Mouse (Mus musculus) kidney, postnatal 10 days (tissue): ENCODE measurements around the gene Ppfia3.
A peak's percentile ranks its signal among the peaks of the same experiment; 100 is the strongest.
"Not testable (repeated sequence)": the region's sequence is repeated elsewhere in the genome, so short reads cannot be mapped to it uniquely, and the experiment has no call there.

ENCODE experiments used
- DNase-seq: peaks from one replicate; pipeline ENCODE4 v3.0.0; 2021; ENCODE audit warnings: mixed read lengths

Gene Ppfia3

GRCm38 (mm10) chr7:45376057-45376456, 9.2 kb upstream of the Ppfia3 start:
- DNase-seq: no peak

- DNase-seq: no peak
These were observed 7.8 kb upstream of the Ppfia3 start for GRCm38 (mm10) chr7:45374620-45375019.

- DNase-seq: no peak
These were observed 5.6 kb upstream of the Ppfia3 start for GRCm38 (mm10) chr7:45372371-45372770.

GRCm38 (mm10) chr7:45370475-45371311, 3.9 kb upstream of the Ppfia3 start, which contains the start of gene Lin7b:
Gene Lin7b (minus strand): TSS chr7:45370583.
- DNase-seq: peak; percentile 94

GRCm38 (mm10) chr7:45369836-45370474, 3.1 kb upstream of the Ppfia3 start:
- no peak for DNase-seq

- no peak for DNase-seq
These were observed 2.4 kb upstream of the Ppfia3 start for GRCm38 (mm10) chr7:45369022-45369745.

- no peak for DNase-seq
These were observed 1.4 kb upstream of the Ppfia3 start for GRCm38 (mm10) chr7:45368178-45368577.

- peak; percentile 98 for DNase-seq
These were observed 431 bp upstream of the Ppfia3 start for GRCm38 (mm10) chr7:45367020-45367880.

- DNase-seq: peak; percentile 79
These were observed 822 bp downstream of the Ppfia3 start for GRCm38 (mm10) chr7:45365742-45366651.

GRCm38 (mm10) chr7:45363983-45364382, 2.8 kb downstream of the Ppfia3 start:
- DNase-seq: no peak

- peak; percentile 50 for DNase-seq
These were observed 4.0 kb downstream of the Ppfia3 start for GRCm38 (mm10) chr7:45362801-45363200.

GRCm38 (mm10) chr7:45361243-45361804, 5.5 kb downstream of the Ppfia3 start:
- peak; percentile 84 for DNase-seq

- no peak for DNase-seq
These were observed 6.3 kb downstream of the Ppfia3 start for GRCm38 (mm10) chr7:45360404-45361125.

GRCm38 (mm10) chr7:45359081-45359480, 7.7 kb downstream of the Ppfia3 start:
- not testable (repeated sequence) for DNase-seq

- no peak for DNase-seq
These were observed 10.7 kb downstream of the Ppfia3 start for GRCm38 (mm10) chr7:45356087-45356486.

- DNase-seq: no peak
These were observed 11.3 kb downstream of the Ppfia3 start for GRCm38 (mm10) chr7:45355318-45356020.

GRCm38 (mm10) chr7:45353041-45353440, 13.8 kb downstream of the Ppfia3 start:
- no peak for DNase-seq

- DNase-seq: no peak
These were observed 19.9 kb downstream of the Ppfia3 start for GRCm38 (mm10) chr7:45346905-45347304.

- DNase-seq: no peak
These were observed 23.3 kb downstream of the Ppfia3 start for GRCm38 (mm10) chr7:45343543-45343942.

- no peak for DNase-seq
These were observed 24.7 kb downstream of the Ppfia3 start for GRCm38 (mm10) chr7:45342081-45342480.
